15 mouse cellular contexts compared by ENCODE assay signal in the genomic region with DNA sequence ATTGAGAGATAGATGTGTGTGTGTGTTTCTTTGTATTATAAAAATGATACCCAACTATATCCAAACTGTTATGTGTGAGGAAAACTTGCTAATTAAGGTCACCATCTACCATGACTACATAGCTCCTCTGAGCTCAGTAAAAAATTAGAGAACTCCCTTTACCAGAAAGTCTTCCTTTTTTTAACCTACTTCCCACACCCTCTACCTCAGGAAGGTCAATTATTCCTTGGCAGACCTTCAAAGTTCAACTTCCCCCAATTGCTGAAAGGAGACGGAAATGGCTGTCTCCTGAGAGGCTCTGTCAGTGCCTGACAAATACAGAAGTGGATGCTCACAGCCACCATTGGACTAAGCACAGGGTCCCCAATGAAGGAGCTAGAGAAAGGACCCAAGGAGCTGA. TPM values are rescaled to one million over a fixed set of nuclear protein-coding genes. Genes with fewer than 3 reads are reported as not detected.
"Had no signal": no experiment of that assay in that cellular context is flagged by ENCODE, and none has a peak within 500 bp of the region (broad histone marks: within the 10 kb centered on the region; RNA-seq: fewer than 3 reads in every experiment).

No protein-coding gene starts in this region.

- ATAC-seq: midbrain, embryonic 13.5 days; midbrain, embryonic 15.5 days had no signal

- DNase-seq: lung, adult 18-20 months; lung, embryonic 14.5 days; lung, postnatal 10 days; lung, postnatal 4 days; right cerebral cortex, postnatal 14 days; right cerebral cortex, postnatal 4 days; spleen, adult 18-20 months; thymus, adult 18-20 months; thymus, postnatal 14 days; thymus, postnatal 36 days had no signal

RNA-seq across cellular contexts. Expression of a gene that starts 7.5 kb away (rescaled TPM):
- total RNA-seq: monocyte, adult 5-6 weeks; neutrophil, adult 5-6 weeks had no signal

RNA-seq across cellular contexts. Expression of a gene that starts 20.5 kb away (rescaled TPM):
- total RNA-seq: midbrain, postnatal 0 days; monocyte, adult 5-6 weeks; neutrophil, adult 5-6 weeks had no signal
